Mouse (Mus musculus) skeletal muscle tissue, postnatal 0 days (tissue): ENCODE measurements around the gene Hbb-bt. TPM values are rescaled to one million over a fixed set of nuclear protein-coding genes. Genes with fewer than 3 reads are reported as not detected.

Experiments used
- polyA plus RNA-seq: library from polyadenylated mRNA; unstranded; fragments of >200 nt; fragmentation: Nextera tagmentation; extraction: Ambion mirVana; gene quantifications from 2 replicates; pipeline ENCODE4 v1.2.1, GENCODE M21; 2015

Hbb-bt gene
- 421 and 497 TPM in 2 replicates for polyA plus RNA-seq

GRCm38 (mm10) chr7:103813766-103814165 lies at the start of gene Hbb-bt:
Hbb-bt (minus strand) TSS chr7:103813996.

GRCm38 (mm10) chr7:103853090-103853489 lies 39.3 kb upstream of the Hbb-bt start, which contains the start of gene Hbb-y:
Hbb-y (minus strand) TSS chr7:103853216.

GRCm38 (mm10) chr7:103843034-103843433 lies 29.2 kb upstream of the Hbb-bt start, which contains the start of gene Hbb-bh1:
Hbb-bh1 (minus strand) TSS chr7:103843164.

GRCm38 (mm10) chr7:103840268-103840667 lies 26.5 kb upstream of the Hbb-bt start, which contains the start of gene Hbb-bh2:
Hbb-bh2 (minus strand) TSS chr7:103840520.

GRCm38 (mm10) chr7:103827808-103828207 lies 14.0 kb upstream of the Hbb-bt start, which contains the start of gene Hbb-bs:
Hbb-bs (minus strand) TSS chr7:103828096.

GRCm38 (mm10) chr7:103791721-103792120 lies 22.1 kb downstream of the Hbb-bt start, which contains the start of gene Olfr67:
Olfr67 (minus strand) TSS chr7:103791821.

GRCm38 (mm10) chr7:103779598-103779997 lies 34.2 kb downstream of the Hbb-bt start, which contains the start of gene Olfr68:
Olfr68 (minus strand) TSS chr7:103779698.

GRCm38 (mm10) chr7:103771494-103771893 lies 42.3 kb downstream of the Hbb-bt start, which contains the start of gene Olfr69:
Olfr69 (minus strand) TSS chr7:103771594.

Other genes starting within 250 kb of the Hbb-bt start
- not detected in 2 replicates for gene Olfr616, start 244.9 kb downstream of the Hbb-bt start, polyA plus RNA-seq
- not detected in 2 replicates for gene Olfr617, start 240.9 kb downstream of the Hbb-bt start, polyA plus RNA-seq
- not detected in 2 replicates for gene Olfr618, start 223.9 kb downstream of the Hbb-bt start, polyA plus RNA-seq
- not detected in 2 replicates for gene Olfr619, start 213.4 kb downstream of the Hbb-bt start, polyA plus RNA-seq
- gene Olfr620, start 201.5 kb downstream of the Hbb-bt start, polyA plus RNA-seq = not detected in 2 replicates
- gene Olfr622, start 171.3 kb downstream of the Hbb-bt start, polyA plus RNA-seq = not detected in 2 replicates
- gene Olfr623, start 150.3 kb downstream of the Hbb-bt start, polyA plus RNA-seq = not detected in 2 replicates
- gene Olfr624, start 142.8 kb downstream of the Hbb-bt start, polyA plus RNA-seq = 0.03 and 0.06 TPM in 2 replicates
- gene Olfr625-ps1, start 131.3 kb downstream of the Hbb-bt start, polyA plus RNA-seq = not detected in 2 replicates
- not detected in 2 replicates for gene Olfr243, start 99.3 kb downstream of the Hbb-bt start, polyA plus RNA-seq
- not detected in 2 replicates for gene Olfr628, start 83.6 kb downstream of the Hbb-bt start, polyA plus RNA-seq
- gene Olfr629, start 69.1 kb downstream of the Hbb-bt start, polyA plus RNA-seq = not detected in 2 replicates
- not detected in 2 replicates for gene Olfr630, start 56.7 kb downstream of the Hbb-bt start, polyA plus RNA-seq
- gene Olfr69, start 42.4 kb downstream of the Hbb-bt start, polyA plus RNA-seq = not detected in 2 replicates
- not detected in 2 replicates for gene Olfr68, start 34.3 kb downstream of the Hbb-bt start, polyA plus RNA-seq
- not detected in 2 replicates for gene Olfr67, start 22.2 kb downstream of the Hbb-bt start, polyA plus RNA-seq
- gene Hbb-bs, start 14.1 kb upstream of the Hbb-bt start, polyA plus RNA-seq = 1,956 and 2,204 TPM in 2 replicates
- not detected in 2 replicates for gene Hbb-bh2, start 26.5 kb upstream of the Hbb-bt start, polyA plus RNA-seq
- gene Hbb-bh1, start 29.2 kb upstream of the Hbb-bt start, polyA plus RNA-seq = not detected in 2 replicates
- not detected in 2 replicates for gene Hbb-y, start 39.2 kb upstream of the Hbb-bt start, polyA plus RNA-seq
- gene Olfr66, start 72.3 kb upstream of the Hbb-bt start, polyA plus RNA-seq = not detected in 2 replicates
- gene Olfr64, start 80.5 kb upstream of the Hbb-bt start, polyA plus RNA-seq = not detected in 2 replicates
- gene Olfr65, start 89.5 kb upstream of the Hbb-bt start, polyA plus RNA-seq = not detected in 2 replicates
- gene Olfr631, start 114.8 kb upstream of the Hbb-bt start, polyA plus RNA-seq = not detected in 2 replicates
- gene Olfr632, start 120.4 kb upstream of the Hbb-bt start, polyA plus RNA-seq = not detected in 2 replicates
- not detected in 2 replicates for gene Olfr633, start 130.4 kb upstream of the Hbb-bt start, polyA plus RNA-seq
- gene Olfr635, start 157.2 kb upstream of the Hbb-bt start, polyA plus RNA-seq = not detected in 2 replicates
- not detected in 2 replicates for gene Olfr638, start 184.8 kb upstream of the Hbb-bt start, polyA plus RNA-seq
- not detected in 2 replicates for gene Olfr639, start 203.3 kb upstream of the Hbb-bt start, polyA plus RNA-seq
- not detected in 2 replicates for gene Olfr640, start 211.6 kb upstream of the Hbb-bt start, polyA plus RNA-seq
- gene Olfr641, start 221.4 kb upstream of the Hbb-bt start, polyA plus RNA-seq = not detected in 2 replicates
- gene Olfr642, start 238.7 kb upstream of the Hbb-bt start, polyA plus RNA-seq = not detected in 2 replicates
- not detected in 2 replicates for gene 4930516K23Rik, start 247.4 kb upstream of the Hbb-bt start, polyA plus RNA-seq